Mouse (Mus musculus) gastrocnemius, postnatal 25 days (tissue): ENCODE measurements around the gene Sdhaf4. TPM values are rescaled to one million over a fixed set of nuclear protein-coding genes. Genes with fewer than 3 reads are reported as not detected.
"Not testable (repeated sequence)": the region's sequence is repeated elsewhere in the genome, so short reads cannot be mapped to it uniquely, and the experiment has no call there.

Experiments used
- DNase-seq: peaks from one replicate; pipeline ENCODE4 v3.0.0; 2022
- long read RNA-seq, 2 experiments: library from polyadenylated mRNA; stranded (forward); transcript quantifications; one replicate each; pipeline ENCODE4 v2.0.0; 2021
- total RNA-seq, 2 experiments: library from RNA; stranded (reverse); gene quantifications; 1 replicate in 1 of 2; 2 replicates in 1 of 2; pipeline ENCODE4 v1.2.3; 2021

Sdhaf4 gene
- 10 to 100 TPM; 44.9 to 56.0 TPM for total RNA-seq
- long read RNA-seq, experiment 1, transcript Sdhaf4-201 (3 exons, 683 nt): major isoform, 124 of 345 reads
- long read RNA-seq, experiment 1, partial matches to known transcripts: 0 of 345 reads
- long read RNA-seq, experiment 1, other reads (novel, unspliced or antisense): 221 of 345 reads
- long read RNA-seq, experiment 2, transcript Sdhaf4-201 (3 exons, 683 nt): major isoform, 98 of 276 reads
- long read RNA-seq, experiment 2, partial matches to known transcripts: 0 of 276 reads
- long read RNA-seq, experiment 2, other reads (novel, unspliced or antisense): 178 of 276 reads

DNA sequence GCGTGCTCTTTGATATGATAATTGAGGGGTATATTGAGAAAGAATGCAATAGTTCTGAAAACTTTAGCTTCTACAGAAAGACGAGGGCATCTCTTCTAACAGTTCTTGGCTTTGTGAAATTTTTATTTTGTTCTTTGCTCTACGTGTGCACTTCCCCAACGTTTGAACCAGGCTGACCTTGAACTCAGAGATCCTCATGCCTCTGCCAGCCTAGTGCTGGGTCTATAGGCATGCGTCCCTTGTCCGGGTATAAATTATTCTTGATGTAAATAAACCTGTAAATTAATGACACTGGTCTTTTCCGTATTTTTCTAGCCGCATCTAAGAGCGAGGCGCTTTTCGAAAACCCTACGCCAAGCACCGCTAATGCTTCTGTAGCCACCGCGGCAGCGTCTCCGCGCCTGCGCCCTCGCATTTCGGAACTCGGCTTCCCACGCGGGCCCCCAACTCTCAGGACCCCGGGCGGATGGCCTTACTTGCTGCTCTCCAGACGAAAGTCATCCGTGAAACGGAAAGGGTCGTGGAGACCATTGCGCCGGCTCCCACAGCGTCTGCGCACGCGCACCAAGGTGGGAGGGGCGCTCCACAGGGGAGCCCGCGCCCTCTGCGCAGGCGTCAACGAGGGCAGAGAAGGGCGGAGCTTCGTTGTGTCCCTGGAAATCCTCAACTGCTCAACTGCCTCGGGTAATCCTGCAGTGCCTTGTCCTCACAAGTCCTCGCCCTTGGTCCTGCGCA lies at the start of gene Sdhaf4:
Sdhaf4 (minus strand) TSS at position 587 of the 735 bp plus-strand sequence.
- DNase-seq: peak; percentile 90

DNA sequence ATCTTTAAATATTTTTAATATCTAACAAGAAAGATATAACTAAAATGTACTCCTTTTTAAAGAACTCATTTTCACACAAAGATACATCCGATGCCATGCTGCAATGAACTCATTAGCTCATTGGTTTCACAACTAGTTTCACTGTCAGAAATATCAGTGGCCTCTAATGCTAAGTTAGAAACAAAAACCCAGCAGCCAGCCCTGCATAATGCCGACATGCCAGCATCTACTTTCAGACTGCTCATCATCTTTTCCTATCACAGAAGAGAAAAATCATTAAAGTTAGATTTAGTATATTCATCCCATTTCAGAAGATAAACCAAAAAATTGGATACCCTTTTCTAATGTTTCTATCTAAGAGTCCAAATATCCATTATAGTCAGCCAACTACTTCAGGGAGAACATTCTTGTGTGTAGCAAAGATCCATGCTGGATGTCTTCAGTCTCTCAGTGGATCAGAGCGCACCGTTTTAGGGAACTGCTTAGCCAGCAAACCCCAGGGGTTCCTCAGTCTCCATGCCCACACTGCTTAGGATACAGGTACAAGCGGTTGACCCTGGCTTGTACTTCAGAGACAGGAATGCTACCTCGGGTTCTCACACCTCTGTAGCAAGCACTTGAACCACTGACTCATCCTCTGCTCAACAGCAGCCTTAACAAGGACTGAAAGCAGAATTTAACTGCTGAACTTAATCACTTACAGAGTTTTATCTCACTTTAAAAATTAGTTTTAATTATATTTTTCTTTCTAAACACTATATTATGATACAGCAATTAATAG lies 41.5 kb upstream of the Sdhaf4 start:
- DNase-seq: no peak

DNA sequence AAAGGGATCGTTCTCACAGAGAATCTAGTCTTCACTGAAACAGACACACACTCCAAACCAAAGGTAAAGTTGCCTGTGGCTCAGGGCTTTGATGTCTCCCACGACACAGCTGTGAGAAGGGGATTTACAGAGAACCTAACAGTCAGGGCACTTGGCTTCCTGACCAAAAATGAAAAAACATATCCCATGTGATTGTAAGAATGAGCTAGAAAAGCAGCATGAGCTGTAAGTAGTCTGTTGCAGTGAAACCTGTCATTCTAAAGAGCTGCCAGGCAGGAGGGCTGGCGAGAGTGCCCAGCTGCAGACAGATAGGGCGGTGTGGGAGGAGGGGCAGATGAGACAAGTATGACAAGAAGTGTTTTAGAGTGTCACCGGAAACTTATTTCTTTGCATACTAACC lies 40.2 kb upstream of the Sdhaf4 start:
- DNase-seq: no peak

DNA sequence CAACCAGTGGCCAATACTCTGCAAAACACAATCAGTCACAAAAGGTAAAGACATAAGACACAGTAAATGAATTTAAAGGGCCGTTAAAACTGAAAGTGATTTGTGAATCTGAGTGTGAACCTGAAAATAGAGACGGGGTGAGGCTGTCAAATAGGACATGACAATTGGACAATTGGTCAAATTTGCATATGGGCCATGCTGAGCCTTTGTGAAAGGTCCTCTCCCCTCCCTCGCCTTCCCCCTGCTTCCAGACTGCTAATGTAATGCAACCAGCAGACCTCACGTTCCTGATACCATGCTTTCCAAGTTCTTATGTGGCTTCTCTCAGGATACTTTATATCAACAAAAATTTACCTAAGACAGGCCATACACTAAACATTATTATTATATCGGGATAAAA lies 37.6 kb upstream of the Sdhaf4 start:
- no peak for DNase-seq

DNA sequence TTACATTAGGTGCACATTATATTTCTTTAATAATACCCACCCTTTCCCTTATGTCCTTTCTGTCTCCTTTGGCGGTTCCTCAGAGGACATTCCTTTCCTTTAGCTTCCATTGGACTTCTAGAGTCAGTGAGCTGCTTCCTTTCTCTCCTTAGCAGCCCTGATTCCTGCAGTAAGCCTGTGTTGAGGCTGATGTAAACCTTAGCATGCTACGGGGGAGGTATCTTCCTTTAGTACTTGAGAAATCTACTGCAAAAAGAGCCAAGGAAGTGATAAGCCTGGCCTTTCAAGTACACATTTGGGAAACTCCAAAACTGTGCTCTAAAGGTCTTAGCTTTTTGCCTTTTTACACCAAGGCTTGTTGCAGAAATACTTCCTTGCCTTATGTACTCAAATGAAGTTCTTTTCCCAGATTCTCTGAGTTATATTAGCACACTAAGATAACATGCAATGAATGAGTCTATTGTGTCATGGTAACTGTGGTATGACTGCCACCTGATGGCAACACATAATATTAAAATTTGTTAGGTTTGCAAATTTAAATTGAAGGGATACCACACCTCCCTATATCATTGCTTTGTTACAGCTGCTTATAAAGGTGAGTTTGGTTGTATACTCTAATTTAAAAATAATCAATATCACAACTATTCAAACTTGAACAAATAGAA lies 28.4 kb upstream of the Sdhaf4 start:
- no peak for DNase-seq

DNA sequence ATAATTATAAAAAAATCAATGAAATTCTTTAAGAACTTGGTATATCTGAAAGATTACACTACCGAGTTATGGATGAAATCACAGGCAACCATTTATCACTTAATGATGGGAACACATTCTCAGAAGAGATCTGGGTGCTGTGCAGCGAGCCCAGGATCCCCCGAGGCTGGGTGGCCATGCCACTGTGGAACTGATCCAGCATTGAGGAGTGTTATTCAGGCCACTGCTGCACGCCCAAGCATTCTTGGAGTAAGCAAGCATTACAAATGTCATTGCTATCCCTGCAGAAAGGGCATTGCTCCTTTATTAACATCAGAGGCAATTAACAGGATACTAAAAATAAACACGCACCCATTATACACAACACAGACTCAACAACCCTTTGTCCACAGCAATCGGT lies 5.4 kb upstream of the Sdhaf4 start:
- DNase-seq: no peak

DNA sequence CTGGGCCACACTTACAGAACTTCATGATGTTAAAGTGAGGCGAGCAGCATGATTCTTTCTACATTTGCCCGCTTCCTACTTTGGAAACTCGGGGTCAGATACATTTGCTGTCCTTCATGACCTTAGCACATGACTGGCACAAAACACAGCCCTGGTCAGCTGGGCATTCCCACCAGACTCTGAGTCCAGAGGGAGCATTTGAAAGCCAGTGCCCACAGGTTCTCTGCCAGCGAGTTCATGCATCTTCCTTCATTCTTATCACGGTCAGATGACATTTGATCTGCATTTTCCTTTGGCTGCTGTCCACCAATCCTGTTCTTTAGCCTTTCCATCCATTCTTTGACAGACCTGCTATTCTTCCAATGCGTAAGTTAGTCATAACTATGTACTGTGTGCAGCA lies 4.6 kb upstream of the Sdhaf4 start:
- DNase-seq: no peak

DNA sequence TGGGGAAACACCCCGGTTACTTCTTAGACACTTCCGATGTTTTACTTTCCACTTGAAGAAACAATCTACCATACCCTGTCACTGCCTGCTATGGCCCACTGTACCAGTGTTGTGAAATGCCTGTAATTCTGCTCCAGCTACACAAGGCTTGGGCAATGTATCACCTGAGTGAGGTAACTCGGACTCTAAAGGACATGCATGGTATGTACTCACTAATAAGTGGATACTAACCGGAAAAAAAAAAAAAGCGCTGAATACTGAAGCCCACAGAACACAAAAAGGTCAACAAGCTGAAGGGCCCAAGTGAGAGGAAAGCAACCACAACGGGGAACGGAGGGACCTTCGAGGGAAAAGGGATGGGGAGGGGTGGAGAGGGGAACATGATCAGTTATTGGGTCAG lies 2.2 kb upstream of the Sdhaf4 start:
- DNase-seq: no peak

DNA sequence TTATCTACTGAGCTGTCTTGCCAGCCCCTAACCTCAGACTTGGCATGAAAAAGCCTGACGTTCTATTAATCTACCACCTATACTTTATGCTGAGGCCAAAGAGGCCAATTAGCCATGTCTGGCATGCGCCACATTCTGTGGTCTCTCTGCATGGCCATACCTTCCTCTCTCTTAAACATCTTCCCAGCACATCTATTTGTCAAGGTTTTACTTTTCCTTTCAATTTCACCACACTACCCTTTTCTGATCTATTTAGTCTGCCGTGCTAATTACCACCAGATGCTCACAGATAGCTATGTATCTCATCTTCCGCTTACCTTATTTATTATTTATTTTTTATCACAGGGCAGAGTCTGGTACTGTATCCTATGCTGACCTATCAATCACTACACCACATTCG lies 6.1 kb downstream of the Sdhaf4 start:
- DNase-seq: no peak

DNA sequence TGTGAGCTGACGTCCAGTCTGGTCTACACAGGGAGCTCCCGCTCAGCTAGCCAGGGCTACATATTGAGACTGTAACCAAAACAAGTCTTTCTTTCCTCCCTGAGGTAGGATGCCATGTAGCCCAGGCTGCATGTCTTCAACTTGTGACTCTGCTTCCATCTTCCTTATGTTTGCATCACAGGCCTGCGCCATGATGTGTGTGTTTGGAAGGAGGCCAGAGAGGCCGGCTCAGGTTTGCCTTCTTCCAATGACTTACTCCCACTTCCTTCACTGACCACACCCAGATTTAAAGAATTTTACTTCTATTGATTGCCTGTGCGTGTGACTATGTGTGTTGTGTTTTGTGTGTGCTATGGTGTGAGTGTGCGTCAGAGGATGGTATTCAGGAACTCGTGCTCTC lies 6.6 kb downstream of the Sdhaf4 start:
- no peak for DNase-seq

DNA sequence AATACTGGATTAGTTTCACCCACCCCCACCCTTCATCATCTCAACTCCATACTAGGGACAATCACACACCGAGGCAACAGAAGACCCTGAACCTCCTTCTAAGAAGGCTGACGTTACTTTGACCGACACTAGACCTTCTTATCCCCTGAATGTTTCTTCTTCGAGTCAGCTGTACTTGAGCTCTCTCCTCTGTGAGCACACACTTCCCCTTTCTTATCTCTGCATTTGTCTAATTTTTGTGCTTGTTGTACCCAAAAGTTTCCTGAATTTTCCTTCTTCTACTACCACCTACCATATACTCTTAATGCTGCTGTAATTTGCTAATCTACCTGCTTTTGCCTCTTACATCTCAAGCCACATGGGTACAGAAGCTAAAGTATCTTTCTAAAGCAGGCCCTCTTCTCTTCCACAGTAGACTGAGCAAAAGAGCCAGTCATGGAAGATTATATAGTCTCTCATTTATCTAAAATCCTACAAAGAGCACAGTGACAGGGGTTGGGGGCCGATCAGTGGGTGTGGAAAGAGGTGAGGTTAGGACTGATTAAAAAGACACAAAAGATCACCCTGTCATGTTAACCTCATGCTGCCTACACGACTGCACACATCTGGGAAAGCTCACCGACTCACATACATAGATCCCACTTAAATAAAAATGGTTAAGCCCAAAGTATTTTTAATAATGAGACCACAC lies 7.2 kb downstream of the Sdhaf4 start:
- no peak for DNase-seq

DNA sequence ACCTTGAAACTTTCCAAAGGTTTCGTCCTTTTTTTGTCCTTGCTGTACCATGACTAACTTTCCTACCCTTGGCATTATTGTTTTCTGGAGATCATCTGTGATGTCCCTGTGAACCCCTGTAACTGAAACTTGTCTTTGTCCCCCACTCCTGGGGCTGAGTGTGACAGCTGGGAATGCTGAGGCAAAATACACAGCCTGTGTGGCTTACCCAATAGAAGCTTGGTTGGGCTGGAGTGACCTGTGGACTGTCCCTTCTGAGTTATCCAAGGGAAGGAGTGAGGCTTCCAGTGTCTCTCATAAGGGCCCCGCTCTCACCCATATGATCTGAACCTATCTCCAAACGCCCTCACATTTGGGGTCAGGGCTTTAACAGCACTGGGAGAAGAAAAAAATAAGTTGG lies 8.0 kb downstream of the Sdhaf4 start:
- DNase-seq: no peak

DNA sequence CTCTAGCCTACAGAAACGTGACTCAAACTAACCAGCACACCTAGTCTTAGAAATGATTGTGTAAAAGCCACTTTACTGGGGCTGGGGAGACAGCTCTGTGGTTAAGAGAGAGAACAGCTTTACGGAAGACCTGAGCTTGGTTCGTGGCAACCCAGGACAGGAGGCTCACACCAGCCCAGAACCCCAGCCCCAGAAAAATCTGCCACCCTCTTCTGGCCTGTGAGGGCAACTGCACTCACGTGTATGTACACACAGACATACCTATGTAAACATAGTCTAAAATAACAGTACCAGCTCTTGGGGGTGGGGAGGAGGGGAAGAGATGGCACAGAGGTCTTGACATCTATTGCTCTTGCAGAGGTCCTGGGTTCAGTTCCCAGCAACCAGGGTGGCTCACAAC lies 10.0 kb downstream of the Sdhaf4 start:
- no peak for DNase-seq

DNA sequence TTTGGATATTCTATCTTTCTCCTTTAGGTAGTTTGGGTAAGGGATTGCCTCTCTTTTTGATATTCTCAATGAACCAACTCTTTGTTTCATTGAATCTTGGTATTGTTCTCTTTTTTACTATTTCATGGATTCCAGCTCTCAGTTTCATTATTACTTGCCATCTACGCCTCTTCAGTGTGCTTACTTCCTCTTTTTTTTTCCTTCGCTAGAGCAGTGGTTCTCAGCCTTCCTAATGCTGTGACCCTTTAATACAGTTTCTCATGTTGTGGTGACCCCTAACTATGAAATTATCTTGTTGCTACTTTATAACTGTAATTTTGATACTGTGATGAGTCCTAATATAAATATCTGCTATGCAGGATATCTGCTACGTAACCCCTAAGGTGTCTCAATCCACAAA lies 22.3 kb downstream of the Sdhaf4 start:
- no peak for DNase-seq

DNA sequence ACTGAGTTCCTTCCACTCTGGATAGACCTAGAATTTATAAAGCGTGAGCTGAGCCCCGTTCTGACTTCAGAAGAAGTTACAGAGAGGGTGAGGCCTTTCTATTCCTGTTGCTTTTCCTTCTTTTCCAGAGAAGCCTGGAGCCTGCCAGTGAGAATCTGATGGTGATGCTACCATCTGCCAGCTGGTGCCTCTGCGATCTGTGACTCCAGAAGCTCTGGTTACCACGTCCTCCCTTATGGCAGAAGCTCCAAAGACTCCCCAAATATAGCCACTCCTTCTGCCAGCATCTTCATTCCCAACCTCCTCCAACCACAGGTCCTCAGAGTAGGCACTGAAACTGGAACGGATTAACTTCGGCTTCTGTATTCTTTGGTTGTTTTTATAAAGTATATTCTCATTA lies 27.2 kb downstream of the Sdhaf4 start:
- DNase-seq: no peak

DNA sequence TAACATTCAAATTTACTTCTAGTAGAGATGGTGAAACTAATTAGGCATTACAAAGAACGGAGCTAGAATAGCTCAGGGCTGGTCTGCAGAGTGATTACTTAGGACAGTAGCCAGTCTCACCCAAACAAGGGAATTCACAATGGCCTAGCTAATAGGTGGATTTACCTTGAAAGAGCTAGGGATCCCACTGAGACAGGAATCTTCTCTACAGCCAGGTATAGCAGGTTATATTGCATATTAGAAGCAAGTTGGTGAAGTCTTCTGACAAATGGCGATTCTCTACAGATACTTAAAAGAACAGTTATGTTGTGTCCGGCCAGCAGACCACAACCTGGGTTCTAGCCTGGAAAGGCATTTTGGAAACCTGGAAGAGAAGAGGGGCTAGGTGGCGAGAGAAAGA lies 34.3 kb downstream of the Sdhaf4 start:
- not testable (repeated sequence) for DNase-seq

DNA sequence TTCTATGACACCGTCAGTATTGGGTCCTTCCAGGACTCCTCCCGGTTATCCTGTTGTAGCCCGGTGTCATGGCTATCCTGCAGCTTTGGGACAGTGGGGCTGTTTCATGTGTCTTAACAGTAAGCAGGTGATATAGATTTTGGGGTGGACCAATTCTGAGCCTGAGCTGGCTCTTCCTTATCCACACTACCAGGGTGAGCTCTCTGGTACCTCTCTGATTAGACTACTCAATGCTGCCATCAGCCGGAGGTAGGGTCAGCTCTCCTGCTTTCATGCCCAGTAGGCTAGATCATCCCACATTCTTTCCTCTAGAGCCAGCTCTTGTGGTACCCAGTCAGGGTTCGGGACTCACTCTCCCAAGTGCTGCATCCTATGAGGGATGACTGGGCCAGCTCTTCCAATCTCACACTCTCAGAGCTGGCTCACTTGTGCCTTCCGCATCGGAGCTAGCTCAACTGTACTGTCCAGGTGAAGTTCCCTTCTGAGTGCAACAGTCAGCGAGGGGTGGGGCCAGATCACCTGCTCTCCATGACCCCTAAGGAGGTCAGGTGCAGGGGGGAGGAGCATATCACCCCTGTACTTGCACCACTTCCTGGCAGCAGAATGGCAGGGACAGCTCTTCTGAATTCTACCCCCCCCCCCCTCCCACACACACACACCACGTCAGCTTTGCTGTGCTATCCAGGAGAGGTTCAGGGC lies 37.3 kb downstream of the Sdhaf4 start:
- DNase-seq: no peak

DNA sequence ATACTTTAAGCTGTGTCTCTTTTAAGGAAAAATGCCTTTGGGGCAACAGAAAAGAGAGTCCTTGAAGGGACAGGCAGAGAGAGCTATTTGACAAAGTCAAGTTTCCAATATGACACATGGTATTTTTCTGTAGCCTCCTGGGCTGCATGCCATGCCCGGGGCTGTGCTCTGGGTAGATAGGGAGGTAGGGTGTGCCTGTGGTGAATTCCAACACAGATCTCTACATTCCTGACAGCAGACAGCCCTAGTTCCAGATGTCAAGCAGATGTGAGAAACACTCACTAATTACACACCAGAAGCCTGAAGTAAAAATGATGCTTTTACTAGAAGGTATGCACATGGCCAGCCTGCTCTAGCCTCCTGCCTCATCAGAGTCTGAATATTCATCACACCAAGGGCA lies 39.2 kb downstream of the Sdhaf4 start:
- no peak for DNase-seq

DNA sequence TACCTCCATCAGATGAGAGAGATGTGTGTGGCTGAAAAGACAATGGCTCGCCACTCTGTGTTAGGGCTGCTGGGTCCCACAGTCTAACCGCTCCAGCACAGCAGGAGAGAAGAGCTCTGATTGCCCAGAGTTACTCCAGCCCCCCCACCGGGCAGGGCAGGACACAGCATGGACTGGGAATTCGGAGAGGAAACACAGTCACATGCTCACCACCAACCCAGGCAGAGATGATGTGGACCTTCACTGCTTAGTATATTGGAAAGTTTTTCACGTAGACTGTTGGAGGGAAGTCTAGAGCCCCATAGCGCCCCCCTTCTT lies 46.1 kb downstream of the Sdhaf4 start:
- DNase-seq: no peak

DNA sequence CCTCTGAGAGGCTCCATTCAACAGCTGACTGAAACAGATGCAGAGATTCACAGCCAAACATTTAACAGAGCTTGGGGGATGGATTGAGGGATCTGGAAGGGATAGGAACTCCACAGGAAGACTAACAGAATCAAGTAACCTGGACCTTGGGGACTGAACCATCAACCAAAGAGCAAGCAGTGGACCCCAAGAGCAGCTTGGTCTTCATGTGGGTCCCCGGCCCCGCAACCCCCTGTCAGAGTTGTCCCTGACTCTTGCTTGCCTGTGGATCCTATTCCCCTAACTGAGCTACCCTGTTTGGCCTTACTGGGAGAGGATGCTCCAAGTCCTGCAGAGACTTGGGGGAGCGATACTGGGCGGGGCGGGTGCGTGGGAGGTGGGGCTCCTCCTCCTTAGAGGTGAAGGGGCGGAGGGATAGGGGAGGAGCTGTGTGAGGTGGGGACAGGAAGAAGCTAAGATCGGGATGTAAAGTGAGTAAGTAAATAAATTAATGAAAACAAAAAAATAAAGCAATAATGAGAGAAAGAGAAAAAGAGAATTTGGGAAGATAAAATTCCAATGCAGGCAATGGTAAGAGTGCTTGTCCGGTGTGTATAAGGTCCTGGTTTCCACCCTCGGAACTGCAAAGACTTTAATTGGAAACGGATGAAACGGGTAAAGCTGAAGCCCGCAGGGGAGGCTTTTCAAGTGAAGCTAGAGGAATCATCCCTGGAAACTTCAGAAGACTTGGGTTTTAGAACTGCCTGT lies 46.6 kb downstream of the Sdhaf4 start:
- DNase-seq: no peak

DNA sequence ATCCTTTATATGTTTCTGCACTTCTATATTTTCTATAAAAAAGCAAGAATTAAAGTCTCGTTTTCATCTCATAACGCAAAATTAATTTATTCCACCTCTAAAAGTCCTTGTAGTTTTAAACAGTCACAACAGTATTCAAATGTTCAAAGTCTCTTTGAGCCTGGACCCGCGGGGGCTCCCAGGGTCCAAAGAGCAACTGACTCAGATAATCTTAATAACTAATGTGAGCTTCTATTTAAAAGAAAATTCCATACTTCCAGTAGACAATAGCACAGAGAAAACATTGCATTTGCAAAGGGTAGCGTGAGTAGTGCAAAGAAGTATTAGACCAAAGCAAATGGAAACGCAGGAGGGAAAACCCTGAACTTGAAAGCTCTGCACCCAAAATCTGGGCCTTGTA lies 47.4 kb downstream of the Sdhaf4 start:
- no peak for DNase-seq
